Mouse (Mus musculus) liver, embryonic 16.5 days (tissue): Measurements from ENCODE around the gene Enpp1. TPM values are rescaled to one million over a fixed set of nuclear protein-coding genes. Genes with fewer than 3 reads are reported as not detected.

Experiments used
- ATAC-seq: fragments of 200-750 bp; cut with Nextera tagmentation; 2 replicates; pipeline ENCODE4 v1.8.0; 2017; ENCODE audit warnings: low read depth, mild to moderate bottlenecking, moderate number of reproducible peaks, moderate library complexity
- H3K27ac ChIP-seq: fragments of 300-500 bp; sonication (generic); 2 replicates; pipeline ENCODE4 v1.5.1; 2014; ENCODE audit warnings: mild to moderate bottlenecking, low read length
- H3K27me3 ChIP-seq: fragments of 300-500 bp; sonication (generic); 2 replicates; pipeline ENCODE4 v1.6.1; 2014; ENCODE audit warnings: low read depth, low read length, mixed read lengths; ENCODE audit not compliant: control insufficient read depth, insufficient read depth
- H3K36me3 ChIP-seq: fragments of 300-500 bp; sonication (generic); 2 replicates; pipeline ENCODE4 v1.6.1; 2014; ENCODE audit warnings: mild to moderate bottlenecking; ENCODE audit not compliant: control insufficient read depth, insufficient read depth
- H3K4me1 ChIP-seq: fragments of 300-500 bp; sonication (generic); 2 replicates; pipeline ENCODE4 v1.6.1; 2014; ENCODE audit warnings: low read depth, low read length, mixed read lengths; ENCODE audit not compliant: control insufficient read depth
- H3K4me2 ChIP-seq: fragments of 300-500 bp; sonication (generic); 2 replicates; pipeline ENCODE4 v1.6.1; 2014; ENCODE audit warnings: low read depth, low read length, mixed read lengths
- H3K4me3 ChIP-seq: fragments of 300-500 bp; sonication (generic); 2 replicates; pipeline ENCODE4 v1.5.1; 2014; ENCODE audit warnings: low read depth, mild to moderate bottlenecking, low read length
- H3K9ac ChIP-seq: fragments of 300-500 bp; sonication (generic); 2 replicates; pipeline ENCODE4 v1.6.1; 2014; ENCODE audit warnings: low read depth, low read length
- H3K9me3 ChIP-seq: fragments of 300-500 bp; sonication (generic); replicated peaks from 2 replicates; pipeline ENCODE4 v1.6.1; 2016; ENCODE audit warnings: low read length; ENCODE audit not compliant: control insufficient read depth
- WGBS: fragments of 180-500 bp; shearing (Covaris S2); extraction: QIAGEN DNeasy Blood & Tissue Kit; methylation state at CpG from one replicate; pipeline ENCODE4 v1.1.7; 2014; ENCODE audit not compliant: insufficient replicate concordance; 5-methylcytosine and 5-hydroxymethylcytosine counted together
- polyA plus RNA-seq: library from polyadenylated mRNA; unstranded; fragments of >200 nt; fragmentation: Nextera tagmentation; extraction: Ambion mirVana; gene quantifications from 2 replicates; pipeline ENCODE4 v1.2.1, GENCODE M21; 2015

Gene Enpp1
- polyA plus RNA-seq, 1 experiment from 2014 or later = 3.4 TPM

DNA sequence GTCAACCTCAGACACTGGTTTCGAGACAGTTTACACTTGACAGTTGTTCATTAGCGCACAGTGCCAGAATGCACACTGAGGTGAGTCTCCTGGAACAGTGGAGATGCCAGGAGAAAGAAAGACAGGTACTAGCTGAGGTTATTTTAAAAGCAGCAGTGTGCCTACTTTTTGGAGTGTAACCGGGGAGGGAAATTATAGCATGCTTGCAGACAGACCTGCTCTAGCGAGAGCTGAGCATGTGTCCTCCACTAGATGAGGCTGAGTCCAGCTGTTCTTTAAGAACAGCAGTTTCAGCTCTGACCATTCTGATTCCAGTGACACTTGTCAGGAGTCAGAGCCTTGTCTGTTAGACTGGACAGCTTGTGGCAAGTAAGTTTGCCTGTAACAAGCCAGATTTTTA, 114.2 kb downstream of the Enpp1 start:
- Histone ChIP-seq H3K9ac (no peak overlapping the region), H3K36me3 (no peaks in the 10 kb centered on the region), H3K4me3 (no peak overlapping the region), H3K4me2 (no peak overlapping the region), H3K9me3 (no peaks in the 10 kb centered on the region), H3K27ac (no peak overlapping the region), H3K27me3 (peaks cover 24% of the 10 kb centered on the region), H3K4me1 (no peaks in the 10 kb centered on the region)
- ATAC-seq = no peak
- 70% methylated on average over 4 of the region's 4 CpGs for WGBS

- H3K36me3 ChIP-seq = no peaks in the 10 kb centered on the region
- H3K4me2 ChIP-seq = no peak overlapping the region
- no peaks in the 10 kb centered on the region for H3K9me3 ChIP-seq
- no peak overlapping the region for H3K4me3 ChIP-seq
- H3K27me3 ChIP-seq = peaks cover 24% of the 10 kb centered on the region
- no peak overlapping the region for H3K27ac ChIP-seq
- no peak overlapping the region for H3K9ac ChIP-seq
- ATAC-seq = no peak
- 56% methylated on average over 7 of the region's 7 CpGs for WGBS
- no peaks in the 10 kb centered on the region for H3K4me1 ChIP-seq
These were observed 115.1 kb downstream of the Enpp1 start for GRCm38 (mm10) chr10:24596869-24597339.

DNA sequence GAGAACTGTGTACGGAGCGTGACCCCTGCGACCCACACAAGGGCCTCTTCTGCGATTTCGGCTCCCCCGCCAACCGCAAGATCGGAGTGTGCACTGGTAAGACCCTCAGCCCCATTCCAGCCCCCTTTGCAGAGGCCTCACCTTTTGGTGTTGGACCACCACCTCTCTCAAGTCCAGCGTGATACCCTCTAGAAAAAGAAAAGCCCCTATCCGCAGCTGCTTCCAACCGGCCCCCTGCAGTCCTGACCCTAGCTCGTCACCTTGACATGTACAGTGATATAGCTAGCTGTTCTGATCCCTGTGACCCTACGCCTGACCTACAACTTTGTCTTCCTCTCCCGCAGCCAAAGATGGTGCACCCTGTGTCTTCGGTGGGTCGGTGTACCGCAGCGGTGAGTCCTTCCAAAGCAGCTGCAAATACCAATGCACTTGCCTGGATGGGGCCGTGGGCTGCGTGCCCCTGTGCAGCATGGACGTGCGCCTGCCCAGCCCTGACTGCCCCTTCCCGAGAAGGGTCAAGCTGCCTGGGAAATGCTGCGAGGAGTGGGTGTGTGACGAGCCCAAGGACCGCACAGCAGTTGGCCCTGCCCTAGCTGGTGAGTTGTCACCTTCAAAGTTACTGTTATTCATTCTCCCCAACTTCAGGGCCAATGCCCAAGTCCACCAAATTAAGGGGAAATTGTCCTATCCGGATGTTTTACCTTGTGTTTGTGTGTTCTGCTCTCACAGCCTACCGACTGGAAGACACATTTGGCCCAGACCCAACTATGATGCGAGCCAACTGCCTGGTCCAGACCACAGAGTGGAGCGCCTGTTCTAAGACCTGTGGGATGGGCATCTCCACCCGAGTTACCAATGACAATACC, 115.7 kb downstream of the Enpp1 start:
- ATAC-seq = no peak
- Histone ChIP-seq H3K27ac (no peak overlapping the region), H3K9me3 (no peaks in the 10 kb centered on the region), H3K4me3 (peak overlapping the region; percentile 52), H3K4me1 (no peaks in the 10 kb centered on the region), H3K27me3 (peaks cover 24% of the 10 kb centered on the region), H3K4me2 (peak overlapping the region; percentile 57), H3K9ac (no peak overlapping the region), H3K36me3 (no peaks in the 10 kb centered on the region)
- WGBS = 29% methylated on average over 31 of the region's 31 CpGs

- Histone ChIP-seq H3K36me3 (no peaks in the 10 kb centered on the region), H3K27me3 (peaks cover 24% of the 10 kb centered on the region), H3K4me1 (no peaks in the 10 kb centered on the region), H3K4me3 (peak within 1 kb of the TSS; percentile 52), H3K27ac (no peak within 1 kb of the TSS), H3K9ac (peak within 1 kb of the TSS; percentile 28; the same call in 1 of the 2 replicates), H3K4me2 (peak within 1 kb of the TSS; percentile 57), H3K9me3 (no peaks in the 10 kb centered on the region)
- peak; percentile 63 for ATAC-seq
- under 1% methylated on average over 51 of the region's 53 CpGs for WGBS
These were observed 116.5 kb downstream of the Enpp1 start, which contains the start of gene Ccn2 for GRCm38 (mm10) chr10:24595250-24596002. Gene Ccn2, plus strand, starts transcription at chr10:24595442.

DNA sequence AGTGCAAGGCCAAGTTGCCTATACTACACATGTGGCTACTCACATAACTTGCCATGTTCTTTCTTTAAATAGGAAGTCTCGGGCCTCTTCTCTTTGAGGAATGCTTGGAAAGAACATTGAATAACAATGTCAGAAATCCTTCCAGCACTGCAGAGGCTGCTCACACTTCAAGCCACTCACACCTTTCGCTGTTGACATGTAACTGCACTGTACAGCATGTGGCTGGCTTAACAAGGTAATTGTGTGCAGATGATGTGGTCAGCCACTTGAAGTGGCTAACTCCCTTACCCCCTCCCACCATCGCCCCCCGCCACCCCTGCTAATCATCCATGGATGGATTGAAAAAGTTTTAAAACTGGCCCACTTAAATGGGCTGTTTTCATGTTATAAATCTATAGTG, 118.4 kb downstream of the Enpp1 start:
- no peak overlapping the region for H3K27ac ChIP-seq
- no peak overlapping the region for H3K9ac ChIP-seq
- WGBS = 47% methylated on average over 4 of the region's 4 CpGs
- H3K27me3 ChIP-seq = peaks cover 24% of the 10 kb centered on the region
- H3K4me2 ChIP-seq = no peak overlapping the region
- H3K4me3 ChIP-seq = no peak overlapping the region
- no peak for ATAC-seq
- no peaks in the 10 kb centered on the region for H3K4me1 ChIP-seq
- H3K9me3 ChIP-seq = no peaks in the 10 kb centered on the region
- no peaks in the 10 kb centered on the region for H3K36me3 ChIP-seq

- WGBS = 6% methylated on average over 7 of the region's 7 CpGs
- peaks cover 24% of the 10 kb centered on the region for H3K27me3 ChIP-seq
- no peak overlapping the region for H3K4me3 ChIP-seq
- no peaks in the 10 kb centered on the region for H3K4me1 ChIP-seq
- ATAC-seq = no peak
- no peak overlapping the region for H3K9ac ChIP-seq
- H3K36me3 ChIP-seq = no peaks in the 10 kb centered on the region
- no peak overlapping the region for H3K27ac ChIP-seq
- no peak overlapping the region for H3K4me2 ChIP-seq
- no peaks in the 10 kb centered on the region for H3K9me3 ChIP-seq
These were observed 119.0 kb downstream of the Enpp1 start for GRCm38 (mm10) chr10:24592969-24593368.

DNA sequence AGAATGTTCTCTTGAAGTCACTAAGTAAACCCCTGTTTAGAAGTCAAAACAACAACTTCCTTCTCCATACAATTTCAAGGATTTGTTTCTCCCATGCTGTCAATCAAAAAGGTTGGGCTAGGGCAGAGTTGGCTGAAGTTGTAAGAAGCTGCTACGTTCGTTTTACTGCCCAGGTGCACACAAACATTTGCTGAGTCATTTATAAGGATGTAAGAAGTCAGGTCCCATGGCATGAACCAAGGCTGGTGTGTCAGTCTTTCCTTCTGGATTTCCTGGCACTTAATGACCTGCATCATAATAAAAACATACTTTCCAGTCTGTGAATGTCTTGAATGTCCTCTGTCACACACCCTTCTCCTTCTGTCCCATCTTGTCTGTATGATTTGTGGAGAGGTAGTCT, 119.6 kb downstream of the Enpp1 start:
- ATAC-seq = no peak

DNA sequence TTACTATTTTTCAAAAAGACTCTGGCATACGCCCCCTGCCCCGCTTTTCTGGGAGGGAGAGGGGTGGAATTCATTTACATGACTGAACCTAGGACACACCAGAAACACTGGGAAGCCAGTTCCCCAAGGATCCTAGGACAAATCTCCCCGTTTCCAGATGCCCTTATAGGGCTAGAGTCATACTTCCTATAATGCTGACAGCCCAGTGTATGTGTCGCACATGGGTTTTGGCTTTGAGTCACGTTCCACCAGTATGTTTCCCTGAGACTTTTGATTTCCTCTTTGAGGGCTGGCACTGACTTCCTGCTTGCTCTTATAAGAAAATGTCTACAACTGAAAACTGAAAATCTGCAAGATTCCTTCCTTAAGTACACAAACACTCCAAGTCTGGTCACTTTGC, 120.2 kb downstream of the Enpp1 start:
- Histone ChIP-seq H3K27ac (no peak overlapping the region), H3K9ac (no peak overlapping the region), H3K27me3 (peaks cover 20% of the 10 kb centered on the region), H3K9me3 (no peaks in the 10 kb centered on the region), H3K4me3 (no peak overlapping the region), H3K36me3 (no peaks in the 10 kb centered on the region), H3K4me1 (no peaks in the 10 kb centered on the region), H3K4me2 (no peak overlapping the region)
- ATAC-seq = no peak
- WGBS = 41% methylated on average over 5 of the region's 5 CpGs

More for the DNA sequence above, 119.6 kb downstream of the Enpp1 start:
- H3K4me1 ChIP-seq = no peaks in the 10 kb centered on the region
- H3K4me2 ChIP-seq = no peak overlapping the region
- peaks cover 24% of the 10 kb centered on the region for H3K27me3 ChIP-seq
- WGBS = 29% methylated on average over 2 of the region's 2 CpGs
- no peaks in the 10 kb centered on the region for H3K9me3 ChIP-seq
- H3K4me3 ChIP-seq = no peak overlapping the region
- H3K9ac ChIP-seq = no peak overlapping the region
- no peak overlapping the region for H3K27ac ChIP-seq
- no peaks in the 10 kb centered on the region for H3K36me3 ChIP-seq

- H3K9ac ChIP-seq = no peak overlapping the region
These were observed 120.8 kb downstream of the Enpp1 start for GRCm38 (mm10) chr10:24591136-24591535.

More at GRCm38 (mm10) chr10:24591136-24591535, 120.8 kb downstream of the Enpp1 start:
- Histone ChIP-seq H3K4me1 (no peaks in the 10 kb centered on the region), H3K27me3 (peaks cover 14% of the 10 kb centered on the region), H3K4me2 (no peak overlapping the region), H3K36me3 (no peaks in the 10 kb centered on the region), H3K27ac (no peak overlapping the region), H3K4me3 (no peak overlapping the region), H3K9me3 (no peaks in the 10 kb centered on the region)
- no peak for ATAC-seq
- whole genome bisulfite sequencing = 20% methylated on average over 4 of the region's 4 CpGs
